Mouse (Mus musculus) hindbrain, embryonic 13.5 days (tissue): ENCODE results near the gene Alpk1. TPM values are rescaled to one million over a fixed set of nuclear protein-coding genes. Genes with fewer than 3 reads are reported as not detected.
"Not testable (repeated sequence)": the region's sequence is repeated elsewhere in the genome, so short reads cannot be mapped to it uniquely, and the experiment has no call there.

ENCODE experiments used
- ATAC-seq: fragments of 200-750 bp; cut with Nextera tagmentation; 2 replicates; pipeline ENCODE4 v1.8.0; 2017; ENCODE audit warnings: moderate TSS enrichment; ENCODE audit not compliant: low FRiP score
- H3K27ac ChIP-seq: fragments of 300-500 bp; sonication (generic); 2 replicates; pipeline ENCODE4 v1.5.1; 2015; ENCODE audit warnings: inconsistent platforms, mild to moderate bottlenecking, moderate library complexity
- H3K27me3 ChIP-seq: fragments of 300-500 bp; sonication (generic); 2 replicates; pipeline ENCODE4 v1.6.1; 2015; ENCODE audit warnings: mild to moderate bottlenecking, inconsistent platforms
- H3K36me3 ChIP-seq: fragments of 300-500 bp; sonication (generic); 2 replicates; pipeline ENCODE4 v1.6.1; 2015; ENCODE audit warnings: mild to moderate bottlenecking, inconsistent platforms
- H3K4me1 ChIP-seq: fragments of 300-500 bp; sonication (generic); replicated peaks from 2 replicates; pipeline ENCODE4 v1.6.1; 2015; ENCODE audit warnings: inconsistent platforms
- H3K4me2 ChIP-seq: fragments of 300-500 bp; sonication (generic); 2 replicates; pipeline ENCODE4 v1.6.1; 2015; ENCODE audit warnings: inconsistent platforms, mild to moderate bottlenecking, moderate library complexity
- H3K4me3 ChIP-seq: fragments of 300-500 bp; sonication (generic); 2 replicates; pipeline ENCODE4 v1.5.1; 2015; ENCODE audit warnings: mild to moderate bottlenecking, inconsistent platforms
- H3K9ac ChIP-seq: fragments of 300-500 bp; sonication (generic); 2 replicates; pipeline ENCODE4 v1.6.1; 2015; ENCODE audit warnings: mild to moderate bottlenecking, inconsistent platforms
- H3K9me3 ChIP-seq: fragments of 300-500 bp; sonication (generic); 2 replicates; pipeline ENCODE4 v1.6.1; 2016; ENCODE audit warnings: inconsistent platforms
- WGBS: fragments of 180-500 bp; shearing (Covaris S2); methylation state at CpG from one replicate; pipeline ENCODE4 v1.1.7; 2015; 5-methylcytosine and 5-hydroxymethylcytosine counted together
- polyA plus RNA-seq: library from polyadenylated mRNA; unstranded; fragments of >200 nt; fragmentation: Nextera tagmentation; extraction: Ambion mirVana; gene quantifications from 2 replicates; pipeline ENCODE4 v1.2.1, GENCODE M21; 2015

The Alpk1 gene
- polyA plus RNA-seq, 1 experiment from 2014 or later, result 0.79 TPM

GRCm38 (mm10) chr3:127788919-127789318 lies 8.6 kb upstream of the Alpk1 start:
- no peaks in the 10 kb centered on the region for H3K9me3 ChIP-seq
- peaks cover 21% of the 10 kb centered on the region for H3K4me1 ChIP-seq
- peak overlapping the region; percentile 95 for H3K4me2 ChIP-seq
- H3K9ac ChIP-seq, result no peak overlapping the region
- no peaks in the 10 kb centered on the region for H3K36me3 ChIP-seq
- H3K4me3 ChIP-seq, result peak overlapping the region; percentile 55
- WGBS, result 14% methylated on average over 8 of the region's 8 CpGs
- peaks cover 64% of the 10 kb centered on the region for H3K27me3 ChIP-seq
- ATAC-seq, result no peak
- no peak overlapping the region for H3K27ac ChIP-seq

- no peak overlapping the region for H3K27ac ChIP-seq
- H3K9ac ChIP-seq, result no peak overlapping the region
- no peak for ATAC-seq
- no peaks in the 10 kb centered on the region for H3K9me3 ChIP-seq
- H3K27me3 ChIP-seq, result peaks cover 62% of the 10 kb centered on the region
- H3K4me2 ChIP-seq, result no peak overlapping the region
- no peaks in the 10 kb centered on the region for H3K36me3 ChIP-seq
- no peak overlapping the region for H3K4me3 ChIP-seq
- WGBS, result 44% methylated on average over 7 of the region's 7 CpGs
- H3K4me1 ChIP-seq, result peaks cover 21% of the 10 kb centered on the region
Observed at GRCm38 (mm10) chr3:127788038-127788437, 7.7 kb upstream of the Alpk1 start.

DNA sequence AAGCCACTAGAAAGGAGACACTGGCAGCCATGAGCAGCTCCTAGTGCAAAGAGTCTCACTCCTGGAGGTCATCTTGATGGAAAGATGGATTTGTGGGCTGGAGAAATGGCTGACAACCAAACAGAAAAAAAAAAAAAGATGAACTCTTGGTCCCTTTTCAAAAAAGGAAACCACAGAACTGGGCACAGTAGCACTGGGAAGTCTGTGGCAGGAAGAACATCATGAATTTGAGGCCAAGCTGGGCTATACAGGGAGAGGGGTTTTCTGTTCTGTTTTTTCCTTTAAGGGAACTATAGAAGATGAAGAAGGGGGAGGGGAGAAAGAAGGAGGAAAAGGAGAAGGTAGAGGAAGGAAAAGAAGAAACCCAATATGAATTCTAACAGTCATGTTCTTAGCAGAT lies 6.7 kb upstream of the Alpk1 start:
- Histone ChIP-seq H3K9me3 (no peaks in the 10 kb centered on the region), H3K27me3 (peaks cover 55% of the 10 kb centered on the region), H3K27ac (no peak overlapping the region), H3K9ac (no peak overlapping the region), H3K4me2 (no peak overlapping the region), H3K36me3 (no peaks in the 10 kb centered on the region), H3K4me3 (no peak overlapping the region), H3K4me1 (peaks cover 21% of the 10 kb centered on the region)
- no peak for ATAC-seq

GRCm38 (mm10) chr3:127783680-127784079 lies 3.4 kb upstream of the Alpk1 start:
- H3K27ac ChIP-seq, H3K4me3 ChIP-seq, H3K4me2 ChIP-seq, H3K36me3 ChIP-seq, H3K9ac ChIP-seq, H3K4me1 ChIP-seq, ATAC-seq, H3K9me3 ChIP-seq: not testable (repeated sequence)
- H3K27me3 ChIP-seq, result peaks cover 36% of the 10 kb centered on the region
- 94% methylated on average over 8 of the region's 8 CpGs for WGBS

GRCm38 (mm10) chr3:127782921-127783320 lies 2.6 kb upstream of the Alpk1 start:
- no peak overlapping the region for H3K4me2 ChIP-seq
- peaks cover 5% of the 10 kb centered on the region; the same call in 1 of the 2 replicates for H3K4me1 ChIP-seq
- peaks cover 29% of the 10 kb centered on the region for H3K27me3 ChIP-seq
- no peak overlapping the region for H3K27ac ChIP-seq
- H3K9ac ChIP-seq, result no peak overlapping the region
- ATAC-seq, result no peak
- H3K9me3 ChIP-seq, result no peaks in the 10 kb centered on the region
- no peaks in the 10 kb centered on the region for H3K36me3 ChIP-seq
- WGBS, result 90% methylated on average over 6 of the region's 6 CpGs
- no peak overlapping the region for H3K4me3 ChIP-seq

- 97% methylated on average over 9 of the region's 9 CpGs for WGBS
Observed at GRCm38 (mm10) chr3:127780921-127781320, 594 bp upstream of the Alpk1 start.

GRCm38 (mm10) chr3:127769146-127769545 lies 11.2 kb downstream of the Alpk1 start:
- H3K27ac ChIP-seq, result no peak overlapping the region
- ATAC-seq, result no peak
- peaks cover 8% of the 10 kb centered on the region; the same call in 1 of the 2 replicates for H3K27me3 ChIP-seq
- no peaks in the 10 kb centered on the region for H3K36me3 ChIP-seq
- no peaks in the 10 kb centered on the region for H3K9me3 ChIP-seq
- no peaks in the 10 kb centered on the region for H3K4me1 ChIP-seq
- no peak overlapping the region for H3K4me3 ChIP-seq
- H3K9ac ChIP-seq, result no peak overlapping the region
- H3K4me2 ChIP-seq, result no peak overlapping the region
- 90% methylated on average over 11 of the region's 11 CpGs for WGBS

More at GRCm38 (mm10) chr3:127780921-127781320, 594 bp upstream of the Alpk1 start:
- no peak overlapping the region for H3K9ac ChIP-seq
- H3K4me2 ChIP-seq, result no peak overlapping the region
- H3K9me3 ChIP-seq, result no peaks in the 10 kb centered on the region
- H3K4me1 ChIP-seq, result peaks cover 5% of the 10 kb centered on the region; the same call in 1 of the 2 replicates
- H3K27me3 ChIP-seq, result peaks cover 12% of the 10 kb centered on the region; the same call in 1 of the 2 replicates
- no peaks in the 10 kb centered on the region for H3K36me3 ChIP-seq
- no peak overlapping the region for H3K27ac ChIP-seq
- ATAC-seq, result no peak
- H3K4me3 ChIP-seq, result no peak overlapping the region

GRCm38 (mm10) chr3:127765971-127766370 lies 14.4 kb downstream of the Alpk1 start:
- H3K27me3 ChIP-seq, result peaks cover 29% of the 10 kb centered on the region
- H3K4me1 ChIP-seq, result no peaks in the 10 kb centered on the region
- ATAC-seq, result no peak
- H3K9ac ChIP-seq, result no peak overlapping the region
- H3K27ac ChIP-seq, result no peak overlapping the region
- no peak overlapping the region for H3K4me3 ChIP-seq
- no peaks in the 10 kb centered on the region for H3K9me3 ChIP-seq
- WGBS, result 85% methylated on average over 3 of the region's 3 CpGs
- no peaks in the 10 kb centered on the region for H3K36me3 ChIP-seq
- H3K4me2 ChIP-seq, result no peak overlapping the region

GRCm38 (mm10) chr3:127764541-127764940 lies 15.8 kb downstream of the Alpk1 start:
- Histone ChIP-seq H3K4me2 (no peak overlapping the region), H3K4me3 (no peak overlapping the region), H3K4me1 (no peaks in the 10 kb centered on the region), H3K27me3 (peaks cover 40% of the 10 kb centered on the region), H3K9ac (no peak overlapping the region), H3K27ac (no peak overlapping the region), H3K9me3 (no peaks in the 10 kb centered on the region), H3K36me3 (no peaks in the 10 kb centered on the region)
- whole genome bisulfite sequencing, result 55% methylated on average over 5 of the region's 5 CpGs
- no peak for ATAC-seq

DNA sequence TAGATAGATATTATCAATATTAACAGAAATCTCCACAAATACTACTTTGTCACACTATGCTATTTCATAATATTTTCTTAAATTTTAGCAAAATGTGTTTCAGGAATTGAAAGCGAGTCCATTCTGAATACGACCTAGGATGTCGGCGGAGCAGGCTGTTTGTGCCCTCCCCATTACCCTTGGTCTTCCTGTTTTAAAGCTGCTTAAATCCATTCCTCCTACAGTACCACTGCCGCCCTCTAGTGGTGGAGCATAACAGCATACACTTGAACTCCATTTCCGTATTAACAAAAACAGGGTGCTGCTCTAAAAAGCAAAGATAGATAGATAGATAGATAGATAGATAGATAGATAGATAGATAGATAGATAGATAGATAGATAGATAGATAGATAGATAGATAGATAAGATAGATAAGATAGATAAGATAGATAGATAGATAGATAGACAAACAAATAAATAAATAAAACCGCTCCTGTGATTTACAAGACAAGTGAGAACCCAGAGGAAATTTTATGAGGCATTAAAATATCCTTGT lies 17.2 kb downstream of the Alpk1 start:
- H3K36me3 ChIP-seq, result no peaks in the 10 kb centered on the region
- no peaks in the 10 kb centered on the region for H3K9me3 ChIP-seq
- WGBS, result 22% methylated on average over 7 of the region's 7 CpGs
- no peak overlapping the region for H3K4me3 ChIP-seq
- ATAC-seq, result no peak
- peaks cover 51% of the 10 kb centered on the region for H3K27me3 ChIP-seq
- H3K9ac ChIP-seq, result no peak overlapping the region
- no peak overlapping the region for H3K4me2 ChIP-seq
- H3K4me1 ChIP-seq, result peaks cover 8% of the 10 kb centered on the region
- H3K27ac ChIP-seq, result no peak overlapping the region

- Histone ChIP-seq H3K9me3 (no peaks in the 10 kb centered on the region), H3K4me2 (no peak overlapping the region), H3K4me1 (peaks cover 9% of the 10 kb centered on the region), H3K36me3 (no peaks in the 10 kb centered on the region), H3K9ac (no peak overlapping the region), H3K4me3 (no peak overlapping the region), H3K27me3 (peaks cover 59% of the 10 kb centered on the region), H3K27ac (no peak overlapping the region)
- ATAC-seq, result no peak
- 64% methylated on average over 8 of the region's 8 CpGs for WGBS
Observed at GRCm38 (mm10) chr3:127762403-127762802, 17.9 kb downstream of the Alpk1 start.

DNA sequence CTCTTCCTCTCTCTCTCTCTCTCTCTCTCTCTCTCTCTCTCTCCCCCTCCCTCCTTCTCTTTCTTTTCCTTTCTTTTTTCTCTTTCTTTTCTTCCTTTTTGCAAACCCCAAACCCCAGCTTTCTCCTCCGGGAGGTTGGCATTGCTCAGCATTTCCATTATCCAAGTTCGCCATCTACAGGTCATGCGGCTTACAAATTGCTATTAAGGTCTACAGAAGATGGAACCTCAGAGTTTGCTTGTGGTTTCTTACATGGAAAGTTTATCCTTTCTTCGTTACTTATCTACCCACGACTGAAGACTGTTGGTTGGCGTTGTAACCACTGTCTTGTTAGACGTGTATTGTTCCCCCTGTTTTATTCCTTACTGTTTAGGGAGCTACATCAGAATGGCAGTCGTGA lies 21.1 kb downstream of the Alpk1 start:
- no peak for ATAC-seq
- Histone ChIP-seq H3K27me3 (peaks cover 83% of the 10 kb centered on the region), H3K4me2 (no peak overlapping the region), H3K9me3 (no peaks in the 10 kb centered on the region), H3K9ac (no peak overlapping the region), H3K4me3 (no peak overlapping the region), H3K4me1 (peaks cover 9% of the 10 kb centered on the region), H3K36me3 (no peaks in the 10 kb centered on the region), H3K27ac (no peak overlapping the region)
- 20% methylated on average over 8 of the region's 8 CpGs for WGBS

- H3K4me2 ChIP-seq, result no peak overlapping the region
- ATAC-seq, result no peak
- H3K4me3 ChIP-seq, result no peak overlapping the region
- H3K36me3 ChIP-seq, result no peaks in the 10 kb centered on the region
- no peak overlapping the region for H3K27ac ChIP-seq
- peaks cover 83% of the 10 kb centered on the region for H3K27me3 ChIP-seq
- H3K4me1 ChIP-seq, result peaks cover 9% of the 10 kb centered on the region
- 26% methylated on average over 4 of the region's 4 CpGs for WGBS
- H3K9ac ChIP-seq, result no peak overlapping the region
- H3K9me3 ChIP-seq, result no peaks in the 10 kb centered on the region
Observed at GRCm38 (mm10) chr3:127758806-127759205, 21.5 kb downstream of the Alpk1 start.
